Mouse (Mus musculus): ENCODE measurements around the gene Pmp22. TPM values are rescaled to one million over a fixed set of nuclear protein-coding genes. Genes with fewer than 3 reads are reported as not detected.

The Pmp22 gene
- polyA plus RNA-seq, 1 experiment = 21.8 TPM

DNA sequence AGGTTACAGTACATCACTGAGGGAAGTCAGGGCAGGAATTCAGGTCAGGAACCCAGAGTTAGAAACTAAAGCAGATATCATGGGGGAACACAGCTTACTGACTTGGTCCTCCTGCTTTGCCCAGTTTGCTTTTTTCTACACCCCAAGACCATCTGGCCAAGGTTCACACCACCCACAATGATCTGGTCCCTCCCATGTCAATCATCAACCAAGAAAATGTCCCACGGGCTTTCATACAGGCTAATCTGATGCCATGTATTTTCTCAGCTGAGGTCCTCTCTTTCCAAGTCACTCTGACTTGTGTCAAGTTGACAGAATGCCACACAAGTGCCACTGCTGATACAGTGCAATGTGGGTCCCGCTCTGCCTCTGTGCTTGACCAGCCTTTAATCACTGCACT lies 24.8 kb upstream of the Pmp22 start:
- no peak overlapping the region for H3K27ac ChIP-seq (ENCODE audit: insufficient read depth, low read length)
- no peak overlapping the region for H3K4me3 ChIP-seq (ENCODE audit: insufficient read depth, low read length)
- no peaks in the 10 kb centered on the region for H3K4me1 ChIP-seq (ENCODE audit: control insufficient read depth, insufficient read depth, low read length)
- no peak for TF ChIP-seq CTCF (IDR thresholded peaks at IDR 0.05; ENCODE audit: extremely low read depth, insufficient read depth, low read length)
- TF ChIP-seq POLR2A (IDR thresholded peaks at IDR 0.05; ENCODE audit: extremely low read depth, insufficient read depth, low read length) = no peak

DNA sequence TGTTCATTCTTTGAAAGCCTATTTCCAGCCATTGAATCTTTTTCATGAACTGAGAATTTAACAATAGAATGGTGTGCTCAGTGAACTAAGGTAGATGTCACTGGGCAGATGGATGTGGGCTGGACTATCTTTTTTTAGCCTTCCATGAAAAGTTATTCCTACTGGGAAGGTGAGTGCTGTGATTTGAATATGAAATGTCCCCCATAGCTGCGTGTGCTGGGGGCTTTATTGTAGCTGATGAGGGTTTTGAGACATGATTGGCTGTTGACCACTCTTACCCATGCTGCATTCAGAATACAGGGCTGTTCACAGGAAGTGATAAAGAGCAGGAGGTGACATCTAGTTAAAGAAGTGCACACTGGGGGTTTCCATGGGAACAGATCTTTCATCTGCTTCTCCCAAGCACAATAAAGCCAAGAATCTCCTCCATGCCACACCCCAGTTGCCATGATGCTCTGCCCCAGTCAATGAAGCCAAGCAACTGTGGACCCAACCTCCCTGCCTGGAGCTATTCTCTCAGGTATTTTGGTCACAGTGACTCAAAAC lies 19.5 kb upstream of the Pmp22 start:
- TF ChIP-seq CTCF (IDR thresholded peaks at IDR 0.05; ENCODE audit: extremely low read depth, insufficient read depth, low read length) (no peak), POLR2A (IDR thresholded peaks at IDR 0.05; ENCODE audit: extremely low read depth, insufficient read depth, low read length) (no peak)
- no peak overlapping the region for H3K4me3 ChIP-seq (ENCODE audit: insufficient read depth, low read length)
- no peak overlapping the region for H3K27ac ChIP-seq (ENCODE audit: insufficient read depth, low read length)
- H3K4me1 ChIP-seq (ENCODE audit: control insufficient read depth, insufficient read depth, low read length) = no peaks in the 10 kb centered on the region

DNA sequence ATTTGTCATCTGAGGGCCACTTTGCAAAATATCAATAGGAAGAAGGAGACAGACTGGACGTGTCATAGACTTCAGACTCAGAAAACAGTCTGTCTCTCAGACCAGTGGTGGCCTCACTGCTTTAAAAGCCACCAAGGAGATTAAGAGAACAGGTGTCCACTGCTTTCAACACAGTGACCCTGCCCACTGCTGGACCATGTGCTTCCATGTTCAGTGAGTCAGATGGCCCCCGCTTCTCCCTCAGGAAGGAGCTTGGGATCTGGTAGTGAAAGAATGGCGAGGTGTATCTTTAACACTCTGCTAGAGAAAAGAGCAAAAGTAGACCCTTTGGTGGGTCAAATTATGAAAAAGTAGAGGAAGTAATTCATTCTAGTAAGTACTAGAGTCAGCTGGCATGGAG lies 18.5 kb upstream of the Pmp22 start:
- Histone ChIP-seq H3K4me1 (ENCODE audit: control insufficient read depth, insufficient read depth, low read length) (no peaks in the 10 kb centered on the region), H3K27ac (ENCODE audit: insufficient read depth, low read length) (no peak overlapping the region)
- TF ChIP-seq POLR2A (IDR thresholded peaks at IDR 0.05; ENCODE audit: extremely low read depth, insufficient read depth, low read length) (no peak), CTCF (IDR thresholded peaks at IDR 0.05; ENCODE audit: extremely low read depth, insufficient read depth, low read length) (no peak)

DNA sequence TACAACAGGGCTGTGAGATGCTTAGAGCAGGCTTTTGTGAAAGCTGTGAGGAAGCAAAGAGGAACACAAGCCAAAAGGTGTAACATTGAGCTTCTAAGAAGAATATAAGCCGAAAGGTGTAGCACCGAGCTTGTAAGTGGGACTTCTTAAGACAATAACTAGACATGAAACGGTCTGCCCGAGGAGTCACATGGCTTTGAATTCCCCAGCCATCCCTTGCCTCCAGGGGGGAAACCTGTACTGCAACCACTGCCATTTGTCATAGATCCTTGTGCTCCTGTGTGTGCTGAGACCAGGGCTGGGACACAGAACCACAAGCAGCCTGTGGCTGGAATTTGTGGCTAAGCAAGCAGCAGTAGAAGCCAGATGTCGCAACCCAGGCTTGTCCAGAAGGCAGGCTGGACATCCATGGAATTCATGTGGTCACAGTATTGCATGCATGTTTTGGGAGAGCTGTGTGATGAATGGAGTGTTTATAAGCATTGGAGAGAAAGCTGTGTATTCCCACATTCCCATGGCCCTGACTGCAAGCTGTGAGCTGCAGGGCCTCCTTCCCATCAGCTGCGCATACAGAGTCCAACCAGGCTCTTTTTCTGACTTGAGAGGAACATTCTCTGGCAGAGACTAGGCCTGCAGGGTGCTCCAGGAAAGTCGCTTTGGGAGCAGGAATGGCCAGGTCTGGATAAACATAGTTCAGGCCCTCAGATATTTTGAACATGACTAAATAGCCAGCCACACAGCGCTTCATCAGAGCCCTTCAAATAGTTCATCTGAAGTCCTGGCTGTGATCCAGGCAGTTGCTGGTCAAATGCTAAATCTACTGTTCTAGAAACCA lies 13.8 kb upstream of the Pmp22 start:
- no peak for TF ChIP-seq CTCF (IDR thresholded peaks at IDR 0.05; ENCODE audit: extremely low read depth, insufficient read depth, low read length)
- no peak for TF ChIP-seq POLR2A (IDR thresholded peaks at IDR 0.05; ENCODE audit: extremely low read depth, insufficient read depth, low read length)
- Histone ChIP-seq H3K4me3 (ENCODE audit: insufficient read depth, low read length) (no peak overlapping the region), H3K4me1 (ENCODE audit: control insufficient read depth, insufficient read depth, low read length) (no peaks in the 10 kb centered on the region), H3K27ac (ENCODE audit: insufficient read depth, low read length) (no peak overlapping the region)

More for the DNA sequence above, 18.5 kb upstream of the Pmp22 start:
- H3K4me3 ChIP-seq (ENCODE audit: insufficient read depth, low read length) = no peak overlapping the region

DNA sequence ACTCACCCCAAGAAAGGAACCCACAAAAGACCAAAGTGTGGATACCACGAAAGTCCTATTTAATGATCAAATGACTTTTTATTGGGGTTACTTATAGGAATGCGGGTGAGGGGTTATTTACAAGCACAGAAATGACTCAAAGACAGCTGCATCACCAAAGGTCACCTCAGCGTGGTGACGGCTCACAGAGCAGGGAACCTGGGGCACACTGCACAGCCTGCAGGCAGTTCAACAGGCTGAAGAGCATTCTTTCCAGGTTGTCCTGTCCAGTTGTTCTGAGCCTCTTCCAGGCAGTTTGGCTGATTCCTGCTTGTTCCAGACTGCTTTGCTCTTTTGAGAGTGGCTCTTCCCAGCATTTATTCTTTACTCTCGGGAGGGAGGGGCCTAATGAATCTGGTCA lies 12.1 kb upstream of the Pmp22 start:
- TF ChIP-seq CTCF (IDR thresholded peaks at IDR 0.05; ENCODE audit: extremely low read depth, insufficient read depth, low read length) (no peak), POLR2A (IDR thresholded peaks at IDR 0.05; ENCODE audit: extremely low read depth, insufficient read depth, low read length) (no peak)
- H3K4me3 ChIP-seq (ENCODE audit: insufficient read depth, low read length) = no peak overlapping the region
- no peaks in the 10 kb centered on the region for H3K4me1 ChIP-seq (ENCODE audit: control insufficient read depth, insufficient read depth, low read length)
- no peak overlapping the region for H3K27ac ChIP-seq (ENCODE audit: insufficient read depth, low read length)

DNA sequence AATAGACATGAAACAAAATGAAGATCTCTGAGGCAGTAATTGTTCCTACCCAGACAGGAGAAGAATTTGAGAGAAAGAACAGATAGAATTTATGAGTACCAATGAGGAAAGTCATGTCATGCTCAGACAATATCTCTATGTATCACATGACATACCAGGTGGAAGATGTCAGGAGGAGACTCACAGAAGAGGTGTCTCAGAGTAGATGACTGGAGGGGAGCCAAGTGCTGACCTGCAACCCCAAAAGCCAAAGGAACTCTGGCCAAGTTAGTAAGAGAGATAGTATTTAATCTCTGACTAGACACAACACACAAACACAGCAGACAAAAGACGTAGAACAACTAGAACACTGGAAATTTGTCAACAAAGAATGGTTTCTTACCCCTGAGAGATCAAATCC lies 11.5 kb upstream of the Pmp22 start:
- H3K4me1 ChIP-seq (ENCODE audit: control insufficient read depth, insufficient read depth, low read length) = no peaks in the 10 kb centered on the region
- H3K27ac ChIP-seq (ENCODE audit: insufficient read depth, low read length) = no peak overlapping the region
- no peak overlapping the region for H3K4me3 ChIP-seq (ENCODE audit: insufficient read depth, low read length)
- no peak for TF ChIP-seq POLR2A (IDR thresholded peaks at IDR 0.05; ENCODE audit: extremely low read depth, insufficient read depth, low read length)
- TF ChIP-seq CTCF (IDR thresholded peaks at IDR 0.05; ENCODE audit: extremely low read depth, insufficient read depth, low read length) = no peak

DNA sequence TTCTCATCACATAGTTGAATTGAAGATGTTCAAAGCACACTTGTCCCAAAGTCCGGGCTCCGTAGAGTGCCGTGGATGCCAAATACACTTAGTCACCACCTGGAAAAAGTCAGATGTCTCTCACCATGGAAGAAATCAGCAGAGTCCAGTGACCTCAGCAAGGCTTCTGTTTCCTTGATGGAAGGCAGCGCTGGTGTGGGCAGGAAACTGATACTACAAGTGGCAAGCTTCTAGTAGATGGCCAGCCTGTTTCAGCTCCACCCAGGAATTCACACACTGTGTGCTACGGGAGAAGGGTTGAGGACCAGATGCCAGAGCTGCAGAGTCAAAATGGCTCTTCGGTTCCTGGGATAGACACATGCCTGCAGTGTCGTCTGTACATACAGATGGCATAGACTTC lies 9.0 kb upstream of the Pmp22 start:
- no peak for TF ChIP-seq CTCF (IDR thresholded peaks at IDR 0.05; ENCODE audit: extremely low read depth, insufficient read depth, low read length)
- TF ChIP-seq POLR2A (IDR thresholded peaks at IDR 0.05; ENCODE audit: extremely low read depth, insufficient read depth, low read length) = no peak
- no peak overlapping the region for H3K4me3 ChIP-seq (ENCODE audit: insufficient read depth, low read length)
- no peaks in the 10 kb centered on the region for H3K4me1 ChIP-seq (ENCODE audit: control insufficient read depth, insufficient read depth, low read length)
- no peak overlapping the region for H3K27ac ChIP-seq (ENCODE audit: insufficient read depth, low read length)

DNA sequence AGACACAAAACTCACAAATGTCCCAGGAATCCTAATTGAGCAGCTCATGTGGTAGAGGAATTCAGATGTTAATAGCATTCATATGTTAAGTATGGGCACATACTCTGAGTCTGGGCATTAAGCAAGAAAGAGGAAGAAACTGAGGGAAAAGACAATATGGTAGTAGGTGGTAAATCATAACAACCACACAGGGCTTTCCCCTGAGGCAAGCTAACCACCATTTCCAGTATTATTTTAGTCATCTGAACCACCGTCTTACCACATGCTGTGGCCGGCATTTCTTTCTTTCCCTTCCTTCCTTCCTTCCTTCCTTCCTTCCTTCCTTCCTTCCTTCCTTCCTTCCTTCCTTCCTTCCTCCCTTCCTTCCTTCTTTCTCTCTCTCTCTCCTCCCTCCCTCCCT lies 6.5 kb upstream of the Pmp22 start:
- Histone ChIP-seq H3K4me1 (ENCODE audit: control insufficient read depth, insufficient read depth, low read length) (no peaks in the 10 kb centered on the region), H3K4me3 (ENCODE audit: insufficient read depth, low read length) (no peak overlapping the region), H3K27ac (ENCODE audit: insufficient read depth, low read length) (no peak overlapping the region)
- TF ChIP-seq POLR2A (IDR thresholded peaks at IDR 0.05; ENCODE audit: extremely low read depth, insufficient read depth, low read length) (no peak), CTCF (IDR thresholded peaks at IDR 0.05; ENCODE audit: extremely low read depth, insufficient read depth, low read length) (no peak)

DNA sequence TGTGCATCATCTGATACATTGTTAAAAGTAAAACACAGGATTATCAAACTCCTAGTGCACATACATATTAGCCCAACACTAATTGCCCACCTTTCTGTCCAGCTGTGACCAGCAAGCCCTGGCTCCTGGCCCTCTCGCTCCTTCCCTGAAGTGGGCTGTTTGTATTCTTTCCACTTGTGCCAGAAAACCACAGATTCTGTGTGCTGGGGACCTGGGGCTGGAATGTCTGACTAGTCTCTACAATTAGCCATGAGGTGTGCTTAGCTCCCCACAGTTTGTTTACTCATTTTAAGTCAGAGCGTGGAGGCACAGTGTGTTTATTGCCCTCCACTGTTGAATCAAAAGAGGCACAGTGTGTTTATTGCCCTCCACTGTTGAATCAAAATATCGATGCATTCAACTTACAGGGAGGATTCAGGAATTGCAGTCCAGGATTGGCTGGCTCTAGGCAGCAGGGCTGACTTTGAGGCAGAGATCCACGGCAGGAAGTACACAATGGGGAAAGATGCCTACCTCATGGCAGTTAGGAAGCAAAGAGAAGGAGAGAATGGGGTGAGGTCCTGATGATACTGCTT lies 5.9 kb upstream of the Pmp22 start:
- Histone ChIP-seq H3K4me1 (ENCODE audit: control insufficient read depth, insufficient read depth, low read length) (no peaks in the 10 kb centered on the region), H3K4me3 (ENCODE audit: insufficient read depth, low read length) (no peak overlapping the region), H3K27ac (ENCODE audit: insufficient read depth, low read length) (no peak overlapping the region)
- TF ChIP-seq POLR2A (IDR thresholded peaks at IDR 0.05; ENCODE audit: extremely low read depth, insufficient read depth, low read length) (no peak), CTCF (IDR thresholded peaks at IDR 0.05; ENCODE audit: extremely low read depth, insufficient read depth, low read length) (no peak)

DNA sequence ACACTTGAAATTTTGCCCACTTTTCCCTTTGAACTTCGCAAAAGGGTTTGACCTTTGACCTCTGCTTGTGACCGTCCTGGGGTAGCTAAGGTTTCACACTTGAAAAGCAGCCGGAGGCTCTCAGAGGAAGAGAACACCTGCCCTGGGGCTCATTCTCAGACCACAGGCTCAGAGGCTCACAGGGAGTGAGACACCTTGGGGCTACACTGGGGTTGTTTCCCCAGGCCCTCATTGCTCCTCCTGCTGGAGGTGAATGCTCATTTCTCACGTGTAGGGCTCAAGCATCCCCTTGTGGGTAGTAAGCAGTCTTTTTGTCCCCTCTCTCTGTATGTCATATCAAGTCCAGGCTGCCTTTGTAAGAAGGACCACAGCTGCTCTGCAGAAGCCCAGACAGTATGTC lies 4.5 kb upstream of the Pmp22 start:
- Histone ChIP-seq H3K4me1 (ENCODE audit: control insufficient read depth, insufficient read depth, low read length) (no peaks in the 10 kb centered on the region), H3K4me3 (ENCODE audit: insufficient read depth, low read length) (no peak overlapping the region), H3K27ac (ENCODE audit: insufficient read depth, low read length) (no peak overlapping the region)
- TF ChIP-seq POLR2A (IDR thresholded peaks at IDR 0.05; ENCODE audit: extremely low read depth, insufficient read depth, low read length) = no peak
- TF ChIP-seq CTCF (IDR thresholded peaks at IDR 0.05; ENCODE audit: extremely low read depth, insufficient read depth, low read length) = no peak

All from cortical plate, adult 2 months (tissue).